Mouse (Mus musculus): ENCODE data around the gene Otud3.

- no peak for TF ChIP-seq GATA1 (IDR thresholded peaks at IDR 0.05; ENCODE audit: borderline replicate concordance, low read length)
- no peak for TF ChIP-seq FLI1 (IDR thresholded peaks at IDR 0.05; ENCODE audit: low read length)
Measured at GRCm38 (mm10) chr4:138933862-138934261, 20.1 kb upstream of the Otud3 start.
